Mouse (Mus musculus): ENCODE data around the gene B430305J03Rik. TPM values are rescaled to one million over a fixed set of nuclear protein-coding genes. Genes with fewer than 3 reads are reported as not detected.

Gene B430305J03Rik
- total and polyA plus RNA-seq, 3 experiments: 0.09 to 0.15 TPM; not detected in 1

- DNase-seq: no peak
Measured at GRCm38 (mm10) chr3:61348036-61348614, 17.6 kb downstream of the B430305J03Rik start.

DNA sequence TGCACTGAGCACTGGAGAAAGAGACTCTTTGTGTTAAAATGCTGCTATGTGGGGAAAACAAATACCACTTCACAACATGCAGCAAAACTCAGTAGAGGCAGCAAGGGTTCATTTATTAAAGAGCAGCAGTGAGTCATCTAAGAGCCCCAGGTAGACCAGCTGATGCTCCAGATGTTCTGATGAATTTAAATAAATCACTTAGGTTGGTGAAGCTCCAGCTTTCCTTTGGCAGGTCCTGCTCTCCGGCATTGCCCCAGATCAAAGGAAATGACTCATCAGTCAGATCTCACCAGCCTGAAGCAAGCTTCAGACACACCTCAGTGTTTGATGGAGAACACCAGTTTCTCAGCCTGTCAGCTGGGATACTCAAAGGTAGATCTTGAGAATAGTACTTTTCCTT is 20.1 kb downstream of the B430305J03Rik start:
- DNase-seq: no peak

DNA sequence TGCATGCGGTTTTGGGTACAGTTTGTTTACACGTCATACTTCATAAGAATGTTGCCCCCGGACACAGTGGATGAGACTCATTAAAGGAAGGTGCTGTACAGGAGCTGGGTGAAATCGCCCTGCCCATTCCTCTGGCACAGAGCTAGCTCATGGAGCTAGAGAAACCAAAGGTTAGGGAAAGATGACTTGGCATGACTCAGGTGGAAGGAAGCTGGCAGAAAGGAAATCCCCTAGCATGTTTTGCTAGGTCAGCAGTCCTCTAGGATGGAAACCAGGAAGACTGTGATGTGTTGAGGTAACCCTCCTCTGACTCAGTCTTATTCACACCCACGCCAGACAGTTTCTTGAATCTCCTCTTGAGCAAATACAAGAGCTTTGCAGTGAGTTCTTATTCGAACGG is 21.7 kb downstream of the B430305J03Rik start:
- DNase-seq: no peak

DNA sequence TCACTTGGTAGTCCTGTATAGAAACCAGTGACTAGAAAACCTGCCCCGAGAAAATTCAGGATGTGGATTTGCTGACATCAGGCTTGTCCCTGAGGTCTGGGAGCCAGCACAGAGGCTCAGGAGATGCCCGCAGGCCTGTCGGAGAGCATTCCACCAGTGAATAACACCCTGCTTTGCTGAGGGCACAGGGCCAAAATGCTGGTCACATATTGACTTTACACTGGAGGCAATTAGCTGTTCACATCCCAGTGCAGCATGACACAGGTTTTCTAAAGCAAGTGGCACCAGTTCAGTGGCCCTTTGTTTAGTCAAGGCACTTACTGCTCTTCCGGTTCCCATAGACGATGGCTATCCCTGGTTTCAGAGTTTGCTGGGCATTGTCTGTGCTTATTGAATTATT is 25.4 kb downstream of the B430305J03Rik start:
- no peak for DNase-seq

DNA sequence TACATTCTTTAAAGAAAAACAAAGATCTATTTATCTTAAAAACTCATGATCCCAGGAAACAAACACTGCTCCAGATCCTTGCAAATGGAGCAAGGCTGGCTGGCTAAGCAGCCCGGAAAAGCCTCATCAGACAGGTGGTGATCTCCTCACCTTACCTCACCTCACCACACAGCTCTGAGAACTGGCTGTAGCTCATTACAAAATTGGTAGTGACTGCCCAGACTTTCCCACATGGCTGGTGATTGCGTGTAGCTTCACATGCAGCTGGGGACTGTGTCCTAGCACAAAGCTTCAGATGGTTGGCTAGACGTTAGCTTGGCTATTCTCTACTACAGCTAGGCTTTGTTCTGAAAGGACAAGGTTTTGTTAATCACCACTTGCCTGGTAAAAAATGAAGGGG is 28.5 kb downstream of the B430305J03Rik start:
- no peak for DNase-seq

- DNase-seq: no peak
Measured at GRCm38 (mm10) chr3:61336205-61336604, 29.5 kb downstream of the B430305J03Rik start.

- no peak for DNase-seq
Measured at GRCm38 (mm10) chr3:61321632-61322031, 44.1 kb downstream of the B430305J03Rik start.

- no peak for DNase-seq
Measured at GRCm38 (mm10) chr3:61320031-61320430, 45.7 kb downstream of the B430305J03Rik start.

DNA sequence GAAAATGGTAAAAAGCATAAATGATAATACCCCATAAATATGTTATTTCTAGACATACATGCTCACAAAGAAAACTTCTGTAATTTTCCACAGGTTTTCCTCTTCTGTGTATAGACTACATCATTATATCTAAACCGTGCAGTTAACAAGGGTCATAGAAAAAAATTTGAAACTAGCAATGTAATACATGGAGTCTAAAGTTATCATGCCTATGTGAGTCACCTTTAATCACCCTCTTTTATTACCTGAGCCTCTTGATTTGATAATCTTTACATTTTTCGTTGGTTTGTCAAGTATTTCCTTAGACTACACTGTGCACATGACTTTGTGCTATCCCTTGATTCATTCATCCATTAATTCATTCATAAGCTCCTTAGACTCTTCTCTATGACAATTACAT is 50.7 kb downstream of the B430305J03Rik start:
- no peak for DNase-seq

Other genes starting within 250 kb of the B430305J03Rik start
- 1 to 10 TPM; 2.7 to 5.0 TPM for gene Rap2b, start 4.3 kb downstream of the B430305J03Rik start, total RNA-seq (2021)
- 4.2 and 6.4 TPM in 2 replicates for gene Rap2b, start 4.3 kb downstream of the B430305J03Rik start, polyA plus RNA-seq (2012; rRNA removed)

All from adrenal gland, adult 2 months (tissue).